Mouse (Mus musculus) ovary, adult 18-20 months (tissue): ENCODE measurements around the gene Pfn2.
"Not testable (repeated sequence)": the region's sequence is repeated elsewhere in the genome, so short reads cannot be mapped to it uniquely, and the experiment has no call there.

ENCODE experiments used
- DNase-seq: peaks from one replicate; pipeline ENCODE4 v3.0.0; 2022; ENCODE audit warnings: low spot score, mixed read lengths

The Pfn2 gene

GRCm38 (mm10) chr3:57847760-57848185, at the start of gene Pfn2:
TSS of gene Pfn2 (minus strand) at chr3:57848079.
- DNase-seq: peak; percentile 70

GRCm38 (mm10) chr3:57882945-57883344, 35.1 kb upstream of the Pfn2 start:
- DNase-seq: no peak

- DNase-seq: peak; percentile 34
Observed at GRCm38 (mm10) chr3:57846912-57847759, 743 bp downstream of the Pfn2 start.

- no peak for DNase-seq
Observed at GRCm38 (mm10) chr3:57846662-57846911, 1.3 kb downstream of the Pfn2 start.

GRCm38 (mm10) chr3:57845786-57846661, 1.9 kb downstream of the Pfn2 start:
- DNase-seq: no peak

- DNase-seq: no peak
Observed at GRCm38 (mm10) chr3:57843775-57844174, 4.1 kb downstream of the Pfn2 start.

- no peak for DNase-seq
Observed at GRCm38 (mm10) chr3:57836911-57837310, 11.0 kb downstream of the Pfn2 start.

GRCm38 (mm10) chr3:57833585-57833984, 14.3 kb downstream of the Pfn2 start:
- DNase-seq: no peak

- no peak for DNase-seq
Observed at GRCm38 (mm10) chr3:57825866-57826265, 22.0 kb downstream of the Pfn2 start.

GRCm38 (mm10) chr3:57815447-57815846, 32.4 kb downstream of the Pfn2 start:
- DNase-seq: no peak

GRCm38 (mm10) chr3:57795071-57795470, 52.8 kb downstream of the Pfn2 start:
- not testable (repeated sequence) for DNase-seq
